Mouse (Mus musculus): ENCODE data around the gene Otof.

DNA sequence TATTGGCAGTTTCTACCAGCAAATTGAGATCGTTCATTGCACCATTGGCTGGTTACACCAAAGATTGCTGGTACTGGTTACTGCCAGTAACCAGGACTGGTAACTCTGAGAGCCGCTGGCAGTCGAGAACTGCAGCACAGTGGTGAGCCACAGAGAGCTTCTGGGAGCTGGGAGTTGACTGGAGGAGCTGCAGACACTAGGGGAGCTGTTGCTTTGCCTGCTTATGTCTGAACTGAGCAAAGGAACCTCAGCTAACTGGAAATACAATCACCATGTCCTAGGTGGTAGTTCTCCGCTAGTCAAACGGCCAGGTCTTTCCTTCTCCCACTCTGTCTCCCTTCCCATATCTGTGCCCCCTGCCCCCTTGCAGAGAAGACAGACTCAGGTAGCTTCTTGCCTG is 19.5 kb downstream of the Otof start:
- TF ChIP-seq CTCF (IDR thresholded peaks at IDR 0.05; ENCODE audit: low read depth, low read length) (no peak), GATA1 (IDR thresholded peaks at IDR 0.05; ENCODE audit: borderline replicate concordance, low read length) (no peak)

Data from G1E (cell line).